Mouse (Mus musculus): ENCODE results near the gene Jak3.

GRCm38 (mm10) chr8:71665331-71666130 is 10.6 kb upstream of the Jak3 start:
- TF ChIP-seq CTCF (IDR thresholded peaks at IDR 0.05; ENCODE audit: insufficient read depth, low read depth, low read length) (no peak), POLR2A (IDR thresholded peaks at IDR 0.05; ENCODE audit: insufficient read depth, low read depth, low read length) (no peak)
